Mouse (Mus musculus): ENCODE results near the gene Mov10l1.

The Mov10l1 gene

DNA sequence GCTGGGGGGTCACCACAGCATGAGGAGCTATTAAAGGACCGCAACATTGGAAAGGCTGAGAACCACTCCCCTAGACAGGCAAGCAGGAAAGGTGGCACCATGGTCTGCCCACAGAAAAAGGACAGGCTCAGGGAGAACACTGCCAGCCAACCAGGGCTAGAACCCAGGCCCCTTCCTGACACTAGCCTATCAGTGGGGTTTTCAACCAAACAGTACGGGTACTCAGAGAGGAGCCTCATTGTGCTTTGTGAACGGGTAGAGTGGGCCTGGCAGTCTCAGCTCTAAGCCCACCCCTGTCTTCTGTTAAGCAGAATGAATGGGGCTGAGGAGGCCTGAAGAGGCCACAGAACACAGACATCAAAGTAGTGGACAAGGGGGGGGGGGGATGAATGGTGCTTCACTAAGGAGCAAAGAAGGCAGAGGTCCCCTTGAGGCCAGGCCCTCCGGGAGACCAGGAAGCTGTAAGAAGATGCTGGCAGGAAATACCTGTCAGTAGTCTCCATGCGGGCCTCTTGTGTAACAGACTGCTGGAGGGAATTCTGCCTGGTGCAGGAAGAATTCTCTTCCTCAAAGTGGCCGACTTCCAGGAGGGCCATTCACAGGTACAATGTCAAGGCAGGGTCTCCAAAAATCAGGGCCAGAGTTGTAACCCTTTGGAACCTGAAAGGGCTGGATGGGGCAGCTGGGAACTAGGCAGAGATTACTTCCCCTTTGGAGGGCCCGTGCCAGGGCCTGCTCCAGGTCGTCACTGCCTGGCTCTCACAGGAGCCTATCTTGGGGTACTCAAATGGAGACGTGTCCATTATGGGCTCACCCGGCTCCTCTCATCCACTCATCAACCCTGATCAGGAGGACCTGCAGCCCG, 92.1 kb downstream of the Mov10l1 start, which contains the start of gene Trabd:
Gene Trabd (plus strand): TSS at position 512 of the 865 bp plus-strand sequence.
- DNase-seq (ENCODE audit: low read depth, low spot score) = no peak

DNA sequence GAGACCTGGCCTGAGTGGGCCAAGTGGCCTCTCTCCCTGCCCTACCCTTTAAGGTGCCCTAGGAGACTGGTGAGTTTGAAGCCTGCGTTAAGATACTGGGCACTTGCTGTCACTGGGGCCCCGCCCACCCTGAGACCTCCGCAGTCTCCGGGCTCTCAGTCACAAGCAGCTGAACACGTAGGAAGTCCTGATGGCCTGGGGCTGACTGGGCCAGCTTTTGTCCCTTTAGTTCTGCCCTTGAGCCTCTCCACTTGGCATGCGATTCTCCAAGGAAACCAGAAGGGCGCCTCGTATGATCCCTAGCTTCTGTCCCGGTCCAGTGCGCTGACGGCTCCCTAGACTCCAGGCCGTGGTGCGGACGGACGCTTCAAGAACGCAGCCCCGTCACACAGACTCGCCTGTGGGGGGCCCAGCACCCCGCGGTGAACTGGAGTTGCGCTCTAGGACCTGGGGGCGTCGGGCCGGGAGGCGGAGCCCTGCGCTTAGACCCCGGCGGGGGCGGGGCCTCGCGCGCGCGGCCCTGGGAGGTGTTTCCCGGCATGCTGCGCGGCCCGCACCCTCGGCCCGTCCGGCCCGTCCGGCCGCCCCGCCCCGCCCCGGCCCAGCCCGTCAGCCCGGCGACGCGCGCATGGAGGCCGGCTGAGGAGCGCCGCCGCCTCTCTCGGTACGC, 92.9 kb downstream of the Mov10l1 start:
- peak; percentile 85 for DNase-seq (ENCODE audit: low read depth, low spot score)

DNA sequence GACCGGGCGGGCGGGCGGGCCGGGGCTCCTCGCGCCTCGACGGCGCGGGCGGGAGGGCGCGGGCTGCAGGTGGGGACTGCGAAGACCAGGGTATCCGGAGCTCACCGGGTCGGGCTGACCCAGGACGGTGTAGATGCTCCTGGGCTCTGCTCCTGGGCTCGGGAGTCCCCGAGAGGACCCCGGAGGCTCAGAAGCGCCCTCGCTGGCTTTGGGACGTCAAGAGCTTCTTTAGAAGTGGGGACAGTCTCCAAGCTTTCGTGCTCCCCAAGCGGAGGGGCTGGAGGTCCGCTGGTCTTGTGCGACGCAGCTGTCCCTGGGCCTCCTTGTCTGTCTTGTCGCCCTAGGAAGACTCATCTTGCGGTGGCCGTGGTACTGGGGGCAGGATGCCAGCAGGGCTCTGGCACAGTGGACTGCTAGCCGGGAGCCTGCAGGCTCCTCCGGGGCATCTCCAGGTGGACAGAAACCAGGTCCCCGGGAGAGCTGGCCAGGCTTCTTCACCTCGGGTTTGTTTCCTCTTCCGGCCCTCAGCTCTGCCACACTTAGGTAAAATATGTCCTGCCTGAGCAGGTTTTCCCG, 93.5 kb downstream of the Mov10l1 start:
- no peak for DNase-seq (ENCODE audit: low read depth, low spot score)

DNA sequence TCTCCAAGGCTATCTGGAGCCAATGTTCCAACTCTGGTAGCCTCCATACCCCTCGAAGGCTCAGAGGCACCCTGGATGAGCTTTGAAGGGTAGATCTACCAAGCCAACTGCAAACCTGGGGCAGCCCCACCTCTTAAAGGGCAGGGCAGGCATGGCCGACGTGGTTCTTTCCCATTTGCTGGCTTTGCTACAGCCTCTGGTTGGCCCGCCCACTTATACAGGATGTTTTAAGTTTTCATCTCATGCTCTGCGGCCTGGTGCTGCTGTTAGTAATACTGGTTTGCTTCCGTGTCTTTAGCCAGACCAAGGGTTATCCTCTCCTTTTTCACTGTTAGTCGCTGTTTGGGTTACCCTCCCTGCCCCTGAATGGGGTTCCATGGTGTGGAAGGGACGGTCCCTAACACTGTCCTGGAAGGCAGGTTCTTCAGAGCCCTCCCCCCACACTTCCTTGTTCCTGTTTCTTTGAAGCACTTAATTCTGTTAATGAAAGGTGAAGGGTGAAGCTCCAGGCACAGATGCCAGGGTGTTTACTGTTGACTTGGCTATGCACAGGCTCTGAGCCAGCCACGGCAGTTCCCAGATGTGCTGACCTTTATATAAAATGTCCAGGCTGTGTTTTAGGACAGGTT, 95.6 kb downstream of the Mov10l1 start:
- no peak for DNase-seq (ENCODE audit: low read depth, low spot score)

DNA sequence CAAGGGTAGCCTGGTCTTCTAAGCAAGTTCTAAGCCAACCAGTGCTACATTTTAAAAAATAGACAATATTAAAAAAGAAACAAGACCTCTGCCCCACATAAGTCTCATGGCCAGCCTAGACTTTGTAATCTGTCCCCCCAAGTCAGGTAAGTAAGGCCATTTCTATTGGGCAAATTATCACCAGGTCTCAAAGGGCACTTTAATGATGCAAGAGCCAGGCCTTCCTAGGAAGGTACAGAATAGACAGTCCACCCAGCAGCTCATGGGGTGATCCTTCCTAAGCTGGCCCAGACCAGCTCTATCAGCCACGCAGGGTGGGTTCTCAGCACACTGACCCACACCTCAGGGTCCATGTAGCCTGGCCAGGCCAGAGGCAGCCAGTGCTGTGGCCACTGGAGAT, 101.2 kb downstream of the Mov10l1 start:
- no peak for DNase-seq (ENCODE audit: low read depth, low spot score)

DNA sequence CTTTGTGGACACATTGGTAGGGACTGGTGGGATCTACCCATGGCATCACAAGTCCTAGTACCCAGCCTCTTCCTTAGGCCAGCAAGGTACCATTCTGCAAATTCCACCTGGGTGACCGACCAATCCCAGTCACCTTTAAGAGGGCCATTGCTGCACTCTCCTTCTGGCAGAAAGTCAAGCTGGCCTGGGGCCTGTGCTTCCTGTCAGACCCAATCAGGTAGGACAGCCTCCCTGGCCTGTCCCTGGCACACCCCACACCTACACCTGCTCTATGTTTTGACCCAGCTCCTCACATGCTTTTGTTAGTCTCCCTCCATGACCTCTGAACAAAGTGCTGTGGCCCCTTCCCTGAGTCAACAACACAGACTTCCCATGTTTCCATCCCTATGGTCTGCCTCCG, 102.1 kb downstream of the Mov10l1 start:
- no peak for DNase-seq (ENCODE audit: low read depth, low spot score)

DNA sequence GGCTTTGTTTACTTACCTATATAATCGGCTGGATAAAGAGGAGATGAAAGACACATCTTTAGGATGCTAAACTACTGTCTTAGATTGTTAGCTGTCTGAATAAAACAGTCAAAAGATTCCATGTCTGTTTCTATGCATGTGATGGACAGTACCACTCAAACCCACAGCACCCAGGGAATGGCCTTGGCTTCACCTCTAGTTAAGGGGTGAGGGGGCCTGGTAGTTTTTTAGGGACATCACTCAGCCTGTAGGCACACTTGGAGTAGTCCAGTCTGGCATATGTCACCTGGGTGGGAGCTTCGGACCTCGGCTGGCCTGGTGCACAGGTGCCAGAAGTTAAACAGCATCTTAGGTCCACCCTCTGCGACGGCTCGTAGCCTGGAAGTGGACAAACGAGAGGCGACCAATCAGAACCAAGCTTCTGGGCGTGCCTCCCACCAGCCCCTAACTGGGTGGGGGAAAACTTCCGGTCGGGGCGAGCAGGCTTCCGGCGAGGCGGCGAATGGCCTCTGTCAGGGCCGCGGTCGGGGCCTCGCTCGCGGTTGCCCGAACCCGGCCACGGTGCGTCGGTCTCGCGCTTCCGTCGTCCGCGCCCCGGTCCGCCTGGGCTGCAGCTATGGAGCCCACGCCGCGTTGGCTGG, 106.0 kb downstream of the Mov10l1 start, which contains the start of gene Selenoo:
Gene Selenoo (plus strand): TSS at position 478 of the 641 bp plus-strand sequence.
- peak; percentile 79 for DNase-seq (ENCODE audit: low read depth, low spot score)

DNA sequence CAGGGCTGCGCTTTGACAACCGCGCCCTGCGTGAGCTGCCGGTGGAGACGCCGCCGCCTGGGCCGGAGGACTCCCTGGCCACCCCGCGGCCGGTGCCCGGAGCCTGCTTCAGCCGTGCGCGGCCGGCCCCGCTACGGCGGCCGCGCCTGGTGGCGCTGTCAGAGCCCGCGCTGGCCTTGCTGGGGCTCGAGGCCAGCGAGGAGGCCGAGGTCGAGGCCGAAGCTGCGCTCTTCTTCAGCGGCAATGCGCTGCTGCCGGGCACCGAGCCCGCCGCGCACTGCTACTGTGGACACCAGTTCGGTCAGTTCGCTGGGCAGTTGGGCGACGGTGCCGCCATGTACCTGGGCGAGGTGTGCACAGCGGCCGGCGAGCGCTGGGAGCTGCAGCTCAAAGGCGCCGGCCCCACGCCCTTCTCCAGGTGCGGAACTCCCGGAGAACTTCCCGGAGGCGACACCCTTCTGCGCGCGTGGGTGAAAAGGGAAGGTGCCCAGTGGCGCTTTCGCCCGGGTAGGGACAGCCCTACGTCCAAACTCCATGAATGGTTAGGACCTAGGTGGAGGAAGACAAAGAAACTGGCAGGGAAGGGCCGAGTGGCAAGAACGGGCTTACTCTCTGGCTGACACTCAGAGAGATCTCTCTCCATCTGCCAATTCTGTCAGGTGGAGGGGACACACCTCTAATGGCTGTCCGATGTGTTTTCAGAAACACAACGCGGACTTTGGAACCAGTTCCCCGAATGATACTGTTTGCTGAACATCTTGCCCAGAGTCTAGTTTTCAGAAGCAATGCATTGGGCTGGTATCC, 106.7 kb downstream of the Mov10l1 start:
- DNase-seq (ENCODE audit: low read depth, low spot score) = no peak

DNA sequence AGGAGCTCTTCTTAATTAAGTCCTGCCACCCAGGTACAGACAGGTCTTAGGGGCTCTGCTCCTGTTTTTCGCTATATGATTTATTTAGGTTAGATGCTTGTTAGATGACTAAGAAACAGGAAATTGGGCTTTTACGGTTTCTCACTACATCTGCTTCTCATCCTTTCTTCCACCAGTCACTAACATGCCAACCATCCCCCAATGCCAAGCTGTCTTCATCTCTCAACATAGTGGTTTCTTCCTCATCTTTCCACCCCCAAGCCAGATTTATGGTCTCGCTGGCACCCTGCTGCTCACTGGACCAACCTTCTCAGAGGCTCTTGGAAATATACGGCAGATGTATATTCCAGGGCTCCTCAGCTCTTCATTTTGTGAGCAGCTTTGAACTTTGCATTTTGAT, 108.0 kb downstream of the Mov10l1 start:
- DNase-seq (ENCODE audit: low read depth, low spot score) = no peak

DNA sequence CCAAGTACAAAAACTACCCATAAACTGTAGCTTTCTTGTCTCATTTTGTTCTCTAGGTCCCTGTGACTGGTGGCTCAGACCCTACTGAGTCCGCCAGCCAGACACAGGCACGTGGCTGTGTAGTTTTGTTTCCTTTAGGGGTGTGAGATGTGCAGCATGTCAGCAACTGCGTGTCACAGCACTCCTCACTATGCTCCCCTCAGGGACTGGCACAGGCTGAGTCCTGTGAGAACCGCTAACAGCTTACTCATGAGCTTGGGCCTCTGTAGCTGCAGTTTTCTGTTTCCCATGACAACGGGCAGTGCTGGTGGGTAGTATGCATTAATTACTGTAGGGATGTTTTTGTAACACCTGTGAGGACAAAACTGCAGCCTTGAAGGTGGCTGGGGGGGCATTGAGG, 109.5 kb downstream of the Mov10l1 start:
- no peak for DNase-seq (ENCODE audit: low read depth, low spot score)

DNA sequence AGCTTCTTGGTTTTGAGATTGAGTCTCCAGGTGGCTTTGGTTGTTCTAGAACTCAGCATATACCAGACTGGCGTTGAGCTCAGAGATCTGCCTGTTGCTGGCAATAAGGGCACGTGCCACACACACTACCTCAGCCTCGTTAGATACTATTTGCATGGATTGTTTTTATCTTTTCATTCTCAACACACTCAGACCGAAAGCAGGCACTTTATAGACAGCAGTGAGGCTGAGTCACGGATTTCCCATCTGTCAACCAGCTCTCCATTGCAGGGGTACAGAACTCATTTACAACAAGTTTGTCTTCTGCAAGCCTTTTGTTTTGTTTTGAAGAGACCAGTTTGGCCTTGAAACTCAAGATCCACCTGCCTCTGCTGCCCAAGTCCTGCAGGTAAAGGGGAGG, 114.7 kb downstream of the Mov10l1 start:
- DNase-seq (ENCODE audit: low read depth, low spot score) = no peak

DNA sequence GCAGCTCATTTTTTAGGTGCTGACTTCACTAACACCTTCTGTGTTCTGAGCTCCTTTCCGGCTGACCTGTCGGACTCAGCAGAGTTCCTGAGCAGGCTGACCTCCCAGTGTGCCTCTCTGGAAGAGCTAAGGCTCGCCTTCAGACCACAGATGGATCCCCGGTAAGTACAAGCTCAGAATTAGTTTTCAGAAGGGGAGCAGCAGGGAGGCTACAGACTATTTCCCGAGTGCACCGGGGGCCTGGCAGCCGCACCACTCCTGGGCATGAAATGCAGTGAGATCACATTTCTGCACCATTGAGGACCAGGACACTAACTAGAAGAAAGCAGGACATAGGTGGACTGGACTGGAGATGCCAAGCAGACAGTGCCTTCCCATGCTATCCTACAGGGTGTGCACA, 115.9 kb downstream of the Mov10l1 start:
- DNase-seq (ENCODE audit: low read depth, low spot score) = no peak

DNA sequence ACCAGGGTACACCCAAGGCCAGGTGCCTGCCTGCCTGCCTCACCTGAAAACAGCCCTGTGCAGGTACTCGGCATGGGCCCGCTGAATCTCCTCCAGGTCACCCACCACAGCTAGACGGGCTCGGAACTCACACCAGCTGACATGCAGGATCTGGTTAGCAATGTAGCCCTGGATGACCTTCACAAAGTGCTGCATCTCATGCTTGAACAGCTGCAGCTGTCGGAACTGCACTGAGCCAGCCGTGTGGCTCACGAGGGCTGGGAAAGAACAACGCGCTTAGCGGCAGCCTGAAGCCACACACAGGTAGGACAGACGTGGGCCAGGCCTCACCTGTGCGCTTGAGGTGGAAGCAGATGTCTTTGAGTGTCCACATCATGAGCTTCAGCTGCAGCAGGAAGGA, 118.1 kb downstream of the Mov10l1 start:
- no peak for DNase-seq (ENCODE audit: low read depth, low spot score)

DNA sequence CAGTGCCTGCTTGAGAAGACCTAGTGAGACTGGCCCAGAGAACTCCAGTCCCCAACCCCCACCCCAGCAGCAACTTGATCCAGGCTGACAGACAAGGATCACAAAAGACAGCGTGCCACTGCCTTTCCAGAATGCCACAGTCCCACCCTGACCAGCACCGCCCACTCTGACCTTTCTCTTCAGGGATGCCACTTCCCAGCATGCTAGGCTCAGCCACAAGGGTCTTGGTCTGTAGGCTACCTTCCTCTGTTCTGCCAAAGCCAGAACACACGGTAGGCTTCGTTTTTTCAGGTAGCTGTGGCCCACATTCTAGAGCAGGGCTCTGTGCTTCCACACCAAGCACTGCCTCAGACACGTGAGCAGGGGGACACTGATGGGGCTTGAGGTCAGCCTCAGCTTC, 119.9 kb downstream of the Mov10l1 start:
- DNase-seq (ENCODE audit: low read depth, low spot score) = no peak

DNA sequence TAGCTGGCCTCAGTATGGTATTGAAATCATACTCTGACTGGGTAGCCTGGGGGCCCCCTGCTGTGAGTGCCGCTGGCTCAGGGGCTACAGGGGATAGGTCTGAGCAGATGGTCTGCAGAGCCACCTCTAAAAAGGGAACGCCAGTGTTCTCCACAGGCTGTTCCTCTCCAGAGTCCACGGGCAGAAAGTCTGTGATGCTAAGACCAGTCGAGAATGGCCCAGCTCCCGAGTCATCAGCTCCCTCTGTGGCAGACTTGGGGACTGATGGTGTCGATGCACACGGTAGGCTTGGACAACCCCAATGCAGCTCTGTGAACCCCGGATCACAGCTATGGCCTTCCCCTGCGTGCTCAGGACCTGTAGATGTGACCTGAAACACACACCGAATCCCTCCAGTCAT, 121.2 kb downstream of the Mov10l1 start:
- no peak for DNase-seq (ENCODE audit: low read depth, low spot score)

DNA sequence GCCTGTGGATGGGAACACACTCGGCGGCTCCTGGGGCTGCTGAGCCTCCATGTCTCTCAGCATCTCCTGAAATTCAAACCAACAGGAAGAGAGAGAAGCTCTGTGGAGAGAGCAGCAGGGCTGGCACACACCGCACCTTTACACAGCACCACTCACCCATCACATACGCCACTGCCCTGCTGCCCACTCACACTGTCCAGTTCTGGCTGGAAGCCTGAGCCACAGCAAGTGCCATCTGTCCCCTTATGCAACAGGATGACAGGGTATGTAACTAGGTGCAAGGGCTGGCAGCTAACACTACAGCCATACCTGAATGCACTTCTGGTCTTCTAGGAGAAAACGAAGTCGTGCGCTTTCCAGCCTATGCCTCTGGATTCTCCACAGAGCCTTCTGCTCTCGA, 121.7 kb downstream of the Mov10l1 start:
- no peak for DNase-seq (ENCODE audit: low read depth, low spot score)

Measured in ZHBTc4 (cell line).